Mouse (Mus musculus) lung, postnatal 0 days (tissue): ENCODE measurements around the gene Tmem203. TPM values are rescaled to one million over a fixed set of nuclear protein-coding genes. Genes with fewer than 3 reads are reported as not detected.
A peak's percentile ranks its signal among the peaks of the same experiment; 100 is the strongest.

Experiments used
- ATAC-seq: fragments of 200-750 bp; cut with Nextera tagmentation; 2 replicates; pipeline ENCODE4 v1.8.0; 2017; ENCODE audit warnings: moderate library complexity
- DNase-seq: peaks from one replicate; pipeline ENCODE4 v3.0.0-alpha.2; 2016; ENCODE audit warnings: low spot score
- H3K27ac ChIP-seq: fragments of 300-500 bp; sonication (generic); 2 replicates; pipeline ENCODE4 v1.5.1; 2014; ENCODE audit warnings: antibody characterized with exemption, mild to moderate bottlenecking, low read length, mixed read lengths
- H3K27me3 ChIP-seq: fragments of 300-500 bp; sonication (generic); replicated peaks from 2 replicates; pipeline ENCODE4 v1.6.1; 2014; ENCODE audit warnings: low read length, mixed read lengths; ENCODE audit not compliant: insufficient read depth
- H3K36me3 ChIP-seq: fragments of 300-500 bp; sonication (generic); 2 replicates; pipeline ENCODE4 v1.6.1; 2014; ENCODE audit warnings: low read length, mixed read lengths; ENCODE audit not compliant: insufficient read depth
- H3K4me1 ChIP-seq: fragments of 300-500 bp; sonication (generic); 2 replicates; pipeline ENCODE4 v1.6.1; 2014; ENCODE audit warnings: antibody characterized with exemption, low read depth, low read length, mixed read lengths; ENCODE audit not compliant: insufficient read depth
- H3K4me2 ChIP-seq: fragments of 300-500 bp; sonication (generic); replicated peaks from 2 replicates; pipeline ENCODE4 v1.6.1; 2014; ENCODE audit warnings: low read depth, mild to moderate bottlenecking, low read length, moderate library complexity, mixed read lengths
- H3K4me3 ChIP-seq: fragments of 300-500 bp; sonication (generic); 2 replicates; pipeline ENCODE4 v1.5.1; 2014; ENCODE audit warnings: low read depth, low read length
- H3K9ac ChIP-seq: fragments of 300-500 bp; sonication (generic); replicated peaks from 2 replicates; pipeline ENCODE4 v1.6.1; 2014; ENCODE audit warnings: low read depth, mild to moderate bottlenecking
- H3K9me3 ChIP-seq: fragments of 300-500 bp; sonication (generic); 2 replicates; pipeline ENCODE4 v1.6.1; 2016; ENCODE audit warnings: low read length, mixed read lengths
- CTCF ChIP-seq: IDR thresholded peaks from 2 replicates; pipeline ENCODE4 v1.5.1; 2016; ENCODE audit warnings: antibody characterized with exemption, mild to moderate bottlenecking
- EP300 ChIP-seq: IDR thresholded peaks from 2 replicates; pipeline ENCODE4 v1.6.1; 2016; ENCODE audit warnings: antibody characterized with exemption, mild to moderate bottlenecking, control low read depth
- WGBS: fragments of 180-500 bp; shearing (Covaris S2); extraction: QIAGEN DNeasy Blood & Tissue Kit; methylation state at CpG from one replicate; pipeline ENCODE4 v1.1.7; 2014; 5-methylcytosine and 5-hydroxymethylcytosine counted together
- polyA plus RNA-seq: library from polyadenylated mRNA; unstranded; fragments of >200 nt; fragmentation: Nextera tagmentation; extraction: Ambion mirVana; gene quantifications from 2 replicates; pipeline ENCODE4 v1.2.1, GENCODE M21; 2015

Gene Tmem203
- polyA plus RNA-seq, 1 experiment from 2014 or later: 44.9 TPM

DNA sequence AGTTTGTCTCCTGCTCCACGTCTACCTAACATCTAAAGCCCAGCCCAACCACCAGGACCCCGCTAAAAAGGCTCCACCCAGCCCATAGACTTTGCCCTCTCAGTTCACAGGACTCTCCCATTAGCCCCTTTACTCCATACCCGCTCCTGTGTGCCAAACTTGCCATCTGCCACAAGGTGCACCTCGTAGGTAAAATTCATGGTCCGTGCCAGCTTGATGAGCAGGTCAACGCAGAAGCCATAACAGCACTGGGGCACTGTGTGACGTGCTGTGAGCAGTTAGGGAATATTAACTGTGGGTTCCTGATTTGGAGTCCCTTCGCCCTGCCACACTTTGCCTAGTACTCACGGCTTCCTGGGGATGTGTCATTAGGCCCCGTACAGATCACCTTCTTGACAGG lies 42.8 kb downstream of the Tmem203 start:
- H3K4me2 ChIP-seq: no peak overlapping the region

GRCm38 (mm10) chr2:25303452-25303851 lies 48.2 kb downstream of the Tmem203 start:
- WGBS: 79% methylated on average over 3 of the region's 3 CpGs
- no peak overlapping the region for H3K27ac ChIP-seq
- peaks cover 9% of the 10 kb centered on the region; the same call in 1 of the 2 replicates for H3K27me3 ChIP-seq
- DNase-seq (no peak), ATAC-seq (no peak)
- no peaks in the 10 kb centered on the region for H3K36me3 ChIP-seq
- H3K4me3 ChIP-seq: no peak overlapping the region
- H3K4me2 ChIP-seq: no peak overlapping the region
- no peaks in the 10 kb centered on the region for H3K4me1 ChIP-seq
- no peaks in the 10 kb centered on the region for H3K9me3 ChIP-seq
- TF ChIP-seq EP300 (no peak), CTCF (no peak)
- H3K9ac ChIP-seq: no peak overlapping the region

More for the DNA sequence above, 42.8 kb downstream of the Tmem203 start:
- no peak overlapping the region for H3K4me3 ChIP-seq
- no peak for DNase-seq
- H3K9me3 ChIP-seq: no peaks in the 10 kb centered on the region
- no peaks in the 10 kb centered on the region for H3K36me3 ChIP-seq
- H3K4me1 ChIP-seq: no peaks in the 10 kb centered on the region
- ATAC-seq: no peak
- no peak overlapping the region for H3K9ac ChIP-seq
- TF ChIP-seq CTCF (no peak), EP300 (no peak)
- WGBS: 72% methylated on average over 10 of the region's 10 CpGs
- no peaks in the 10 kb centered on the region for H3K27me3 ChIP-seq
- no peak overlapping the region for H3K27ac ChIP-seq

- no peak overlapping the region for H3K4me3 ChIP-seq
- 65% methylated on average over 7 of the region's 7 CpGs for WGBS
- H3K27ac ChIP-seq: no peak overlapping the region
- H3K9ac ChIP-seq: no peak overlapping the region
- H3K9me3 ChIP-seq: no peaks in the 10 kb centered on the region
- no peaks in the 10 kb centered on the region for H3K36me3 ChIP-seq
- no peak for TF ChIP-seq EP300
- TF ChIP-seq CTCF: no peak
- ATAC-seq (no peak), DNase-seq (no peak)
- no peaks in the 10 kb centered on the region for H3K4me1 ChIP-seq
- H3K27me3 ChIP-seq: peaks cover 9% of the 10 kb centered on the region; the same call in 1 of the 2 replicates
- no peak overlapping the region for H3K4me2 ChIP-seq
These were observed 48.9 kb downstream of the Tmem203 start for GRCm38 (mm10) chr2:25303931-25304656.

DNA sequence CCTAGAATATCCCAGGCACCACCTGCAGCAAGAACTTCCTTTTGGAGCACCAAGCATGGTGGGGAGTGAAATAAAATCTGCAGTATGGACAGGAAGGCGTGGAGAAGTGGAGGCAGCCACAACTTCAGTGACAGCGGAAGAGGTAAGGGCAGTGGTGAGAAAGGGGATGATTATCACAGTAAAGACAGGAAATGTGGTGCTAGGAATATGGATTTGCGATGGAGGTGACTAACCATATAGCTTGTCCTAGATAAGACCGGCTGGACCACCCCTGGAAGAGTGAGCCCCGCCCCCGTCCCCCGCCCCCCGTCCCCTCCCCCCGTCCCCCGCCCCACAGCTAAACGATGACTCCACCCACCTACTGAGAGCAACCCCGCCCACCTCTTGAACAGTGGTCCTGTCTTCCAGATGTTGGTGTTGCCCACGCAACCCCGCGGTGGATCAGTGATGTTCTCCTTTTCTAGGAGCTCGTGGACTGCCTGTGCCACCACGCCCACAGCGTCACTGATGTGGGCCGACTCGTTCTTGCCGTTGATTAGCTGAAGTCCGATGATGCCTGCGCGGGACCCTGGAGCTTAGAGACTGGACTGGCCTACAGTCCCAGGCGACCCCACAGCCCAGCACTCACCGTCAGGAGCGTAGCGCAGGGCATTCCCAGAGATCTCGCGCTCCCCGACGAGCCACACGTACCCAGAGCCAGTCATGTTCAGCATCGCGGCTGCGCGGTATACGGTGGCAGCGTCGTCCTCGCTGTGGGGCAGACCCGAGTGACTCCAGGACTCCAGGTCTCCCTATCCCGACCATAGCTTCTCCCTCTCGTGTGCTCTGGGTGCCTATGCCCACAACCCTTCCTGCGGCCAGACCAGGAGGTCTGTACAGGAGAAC lies 49.7 kb downstream of the Tmem203 start:
- ATAC-seq: peak; percentile 14
- no peaks in the 10 kb centered on the region for H3K9me3 ChIP-seq
- H3K4me1 ChIP-seq: no peaks in the 10 kb centered on the region
- peak overlapping the region; percentile 60 for H3K4me2 ChIP-seq
- TF ChIP-seq EP300: no peak
- TF ChIP-seq CTCF: no peak
- 2% methylated on average over 43 of the region's 45 CpGs for WGBS
- H3K27me3 ChIP-seq: peaks cover 9% of the 10 kb centered on the region; the same call in 1 of the 2 replicates
- H3K27ac ChIP-seq: no peak overlapping the region
- H3K9ac ChIP-seq: no peak overlapping the region
- no peaks in the 10 kb centered on the region for H3K36me3 ChIP-seq
- H3K4me3 ChIP-seq: peak overlapping the region; percentile 34; the same call in 1 of the 2 replicates
- no peak for DNase-seq

Other genes starting within 250 kb of the Tmem203 start
- 49.3 and 50.2 TPM in 2 replicates for gene Nsmf, start 201.1 kb upstream of the Tmem203 start, polyA plus RNA-seq
- 3.0 and 3.4 TPM in 2 replicates for gene Entpd8, start 175.1 kb upstream of the Tmem203 start, polyA plus RNA-seq
- gene Noxa1, start 160.3 kb upstream of the Tmem203 start, polyA plus RNA-seq: 11.9 and 14.6 TPM in 2 replicates
- 14.1 and 16.0 TPM in 2 replicates for gene Nrarp, start 74.7 kb upstream of the Tmem203 start, polyA plus RNA-seq
- 13.8 and 14.8 TPM in 2 replicates for gene Tor4a, start 58.6 kb upstream of the Tmem203 start, polyA plus RNA-seq
- 74.0 and 80.1 TPM in 2 replicates for gene Nelfb, start 44.0 kb upstream of the Tmem203 start, polyA plus RNA-seq
- gene Stpg3, start 40.8 kb upstream of the Tmem203 start, polyA plus RNA-seq: 0.12 TPM in 1 of 2 replicates, not detected in the other
- 0.32 and 0.98 TPM in 2 replicates for gene Fam166a, start 36.7 kb upstream of the Tmem203 start, polyA plus RNA-seq
- 344 and 386 TPM in 2 replicates for gene Tubb4b, start 30.7 kb upstream of the Tmem203 start, polyA plus RNA-seq
- not detected in 2 replicates for gene Slc34a3, start 21.1 kb upstream of the Tmem203 start, polyA plus RNA-seq
- gene Rnf224, start 18.7 kb upstream of the Tmem203 start, polyA plus RNA-seq: 0.10 TPM in 1 of 2 replicates, not detected in the other
- 3.4 TPM in 2 replicates for gene Rnf208, start 13.2 kb upstream of the Tmem203 start, polyA plus RNA-seq
- gene Cysrt1, start 13.0 kb upstream of the Tmem203 start, polyA plus RNA-seq: 0.69 and 0.85 TPM in 2 replicates
- gene AL732309.1, start 8.6 kb upstream of the Tmem203 start, polyA plus RNA-seq: 4.1 and 4.3 TPM in 2 replicates
- 7.2 and 7.4 TPM in 2 replicates for gene Tprn, start 7.2 kb downstream of the Tmem203 start, polyA plus RNA-seq
- 146 and 173 TPM in 2 replicates for gene Ssna1, start 17.0 kb downstream of the Tmem203 start, polyA plus RNA-seq
- 88.4 and 89.0 TPM in 2 replicates for gene Anapc2, start 17.0 kb downstream of the Tmem203 start, polyA plus RNA-seq
- gene Tmem210, start 32.7 kb downstream of the Tmem203 start, polyA plus RNA-seq: not detected in 2 replicates
- 42.2 and 46.5 TPM in 2 replicates for gene Lrrc26, start 34.5 kb downstream of the Tmem203 start, polyA plus RNA-seq
- 0.30 and 0.36 TPM in 2 replicates for gene Grin1, start 63.7 kb downstream of the Tmem203 start, polyA plus RNA-seq
- 36.8 and 40.9 TPM in 2 replicates for gene Man1b1, start 76.9 kb downstream of the Tmem203 start, polyA plus RNA-seq
- 10.5 and 11.1 TPM in 2 replicates for gene Dpp7, start 100.9 kb downstream of the Tmem203 start, polyA plus RNA-seq
- 74.4 and 75.5 TPM in 2 replicates for gene Uap1l1, start 110.2 kb downstream of the Tmem203 start, polyA plus RNA-seq
- 2.2 and 2.4 TPM in 2 replicates for gene Sapcd2, start 116.9 kb downstream of the Tmem203 start, polyA plus RNA-seq
- gene Entpd2, start 140.4 kb downstream of the Tmem203 start, polyA plus RNA-seq: 2.6 and 2.8 TPM in 2 replicates
- 42.7 and 45.3 TPM in 2 replicates for gene Npdc1, start 143.9 kb downstream of the Tmem203 start, polyA plus RNA-seq
- gene Fut7, start 167.8 kb downstream of the Tmem203 start, polyA plus RNA-seq: 0.32 and 0.45 TPM in 2 replicates
- gene Abca2, start 173.3 kb downstream of the Tmem203 start, polyA plus RNA-seq: 2.7 and 4.0 TPM in 2 replicates
- gene Clic3, start 201.4 kb downstream of the Tmem203 start, polyA plus RNA-seq: 633 and 715 TPM in 2 replicates
- 67.4 and 68.9 TPM in 2 replicates for gene Paxx, start 205.7 kb downstream of the Tmem203 start, polyA plus RNA-seq
- 5.8 and 6.1 TPM in 2 replicates for gene Ptgds, start 214.6 kb downstream of the Tmem203 start, polyA plus RNA-seq
- not detected in 2 replicates for gene Lcn12, start 238.5 kb downstream of the Tmem203 start, polyA plus RNA-seq
- gene Fbxw5, start 245.3 kb downstream of the Tmem203 start, polyA plus RNA-seq: 39.7 and 43.4 TPM in 2 replicates
- 2.6 and 3.2 TPM in 2 replicates for gene C8g, start 246.3 kb downstream of the Tmem203 start, polyA plus RNA-seq